Mouse (Mus musculus) heart, embryonic 14.5 days (tissue): ENCODE measurements at regions not wholly inside any gene's neighbourhood (a gene's known extent, or its start where the extent isn't known, plus 50 kb on each side); places are given as distances from the start of the nearest gene placed in this dataset.

ENCODE experiments used
- ATAC-seq: fragments of 200-750 bp; cut with Nextera tagmentation; 2 replicates; pipeline ENCODE4 v1.8.0; 2017; ENCODE audit warnings: low read depth, moderate TSS enrichment; ENCODE audit not compliant: insufficient number of reproducible peaks, insufficient read depth, low FRiP score
- H3K27ac ChIP-seq, 2 experiments: fragments of 200-500 bp in 1 of 2; fragments of 300-500 bp in 1 of 2; sonication (generic) in 1 of 2; replicated peaks in 1 of 2; 2 replicates each; pipeline ENCODE4 v1.5.1; 2012 to 2014; ENCODE audit warnings: low read depth in 2 of 2, low read length in 2 of 2, control low read depth in 1 of 2, mild to moderate bottlenecking in 1 of 2, mixed read lengths in 1 of 2; ENCODE audit not compliant: control insufficient read depth in 1 of 2, insufficient read depth in 1 of 2
- H3K27me3 ChIP-seq: fragments of 300-500 bp; sonication (generic); 2 replicates; pipeline ENCODE4 v1.6.1; 2014; ENCODE audit warnings: mild to moderate bottlenecking, low read length, control low read depth; ENCODE audit not compliant: control insufficient read depth, insufficient read depth
- H3K36me3 ChIP-seq: fragments of 300-500 bp; sonication (generic); 2 replicates; pipeline ENCODE4 v1.6.1; 2014; ENCODE audit warnings: mild to moderate bottlenecking, control low read depth, low read length, mixed read lengths; ENCODE audit not compliant: control insufficient read depth, insufficient read depth
- H3K4me1 ChIP-seq, 2 experiments: fragments of 200-500 bp in 1 of 2; fragments of 300-500 bp in 1 of 2; sonication (generic) in 1 of 2; 2 replicates each; pipeline ENCODE4 v1.6.1; 2012 to 2014; ENCODE audit warnings: low read length in 2 of 2, control low read depth in 1 of 2, mixed read lengths in 1 of 2; ENCODE audit not compliant: control insufficient read depth in 2 of 2, insufficient read depth in 2 of 2
- H3K4me2 ChIP-seq: fragments of 300-500 bp; sonication (generic); 2 replicates; pipeline ENCODE4 v1.6.1; 2014; ENCODE audit warnings: mild to moderate bottlenecking, low read length
- H3K4me3 ChIP-seq, 2 experiments: fragments of 200-500 bp in 1 of 2; fragments of 300-500 bp in 1 of 2; sonication (generic) in 1 of 2; 2 replicates each; pipeline ENCODE4 v1.5.1; 2012 to 2014; ENCODE audit warnings: low read length in 2 of 2, mild to moderate bottlenecking in 2 of 2, control low read depth in 1 of 2, low read depth in 1 of 2, moderate library complexity in 1 of 2; ENCODE audit not compliant: control insufficient read depth in 1 of 2, insufficient read depth in 1 of 2
- H3K9ac ChIP-seq: fragments of 300-500 bp; sonication (generic); 2 replicates; pipeline ENCODE4 v1.6.1; 2014; ENCODE audit warnings: mild to moderate bottlenecking, low read length
- H3K9me3 ChIP-seq: fragments of 300-500 bp; sonication (generic); 2 replicates; pipeline ENCODE4 v1.6.1; 2016; ENCODE audit warnings: low read length, control low read depth; ENCODE audit not compliant: control insufficient read depth
- WGBS: fragments of 180-500 bp; shearing (Covaris S2); extraction: QIAGEN DNeasy Blood & Tissue Kit; methylation state at CpG from one replicate; pipeline ENCODE4 v1.1.7; 2014; 5-methylcytosine and 5-hydroxymethylcytosine counted together

GRCm38 (mm10) chr10:96756355-96757084, 139.7 kb downstream of the Btg1 start:
- H3K9ac ChIP-seq = no peak overlapping the region
- H3K9me3 ChIP-seq = no peaks in the 10 kb centered on the region
- H3K27me3 ChIP-seq = no peaks in the 10 kb centered on the region
- 0 out of 2 replicates have a peak, but pooled peaks have one; percentile 32 for ATAC-seq
- peaks cover 20 to 41% of the 10 kb centered on the region in 2 experiments for H3K4me1 ChIP-seq
- no peak overlapping the region for H3K4me3 ChIP-seq
- 10% methylated on average over 5 of the region's 5 CpGs for WGBS
- H3K4me2 ChIP-seq = no peak overlapping the region
- H3K36me3 ChIP-seq = no peaks in the 10 kb centered on the region
- peak overlapping the region; percentile 51 to 71 for H3K27ac ChIP-seq

GRCm38 (mm10) chr10:96757311-96757710, 140.5 kb downstream of the Btg1 start:
- no peak overlapping the region for H3K9ac ChIP-seq
- H3K4me3 ChIP-seq = no peak overlapping the region
- H3K4me2 ChIP-seq = no peak overlapping the region
- H3K27me3 ChIP-seq = no peaks in the 10 kb centered on the region
- no peak overlapping the region; a peak in 1 of 4 replicates for H3K27ac ChIP-seq
- H3K36me3 ChIP-seq = no peaks in the 10 kb centered on the region
- WGBS = 73% methylated on average over 1 of the region's 1 CpGs
- no peak for ATAC-seq
- H3K4me1 ChIP-seq = peaks cover 18 to 35% of the 10 kb centered on the region in 2 experiments
- no peaks in the 10 kb centered on the region for H3K9me3 ChIP-seq

GRCm38 (mm10) chr10:96761601-96762000, 144.8 kb downstream of the Btg1 start:
- Histone ChIP-seq H3K9me3 (no peaks in the 10 kb centered on the region), H3K9ac (no peak overlapping the region), H3K36me3 (no peaks in the 10 kb centered on the region), H3K27ac (no peak overlapping the region), H3K4me3 (no peak overlapping the region), H3K4me2 (no peak overlapping the region), H3K27me3 (no peaks in the 10 kb centered on the region), H3K4me1 (peaks cover 3 to 7% of the 10 kb centered on the region in 2 experiments)
- WGBS = 90% methylated on average over 8 of the region's 8 CpGs
- no peak for ATAC-seq

GRCm38 (mm10) chr10:96765626-96766025, 148.8 kb downstream of the Btg1 start:
- 87% methylated on average over 5 of the region's 5 CpGs for WGBS
- Histone ChIP-seq H3K4me2 (no peak overlapping the region), H3K4me3 (no peak overlapping the region), H3K4me1 (no peaks in the 10 kb centered on the region), H3K9me3 (no peaks in the 10 kb centered on the region), H3K9ac (no peak overlapping the region), H3K27me3 (no peaks in the 10 kb centered on the region), H3K27ac (no peak overlapping the region), H3K36me3 (no peaks in the 10 kb centered on the region)
- ATAC-seq = no peak

GRCm38 (mm10) chr10:96778220-96778619, 161.4 kb downstream of the Btg1 start:
- H3K9ac ChIP-seq = no peak overlapping the region
- WGBS = 80% methylated on average over 1 of the region's 1 CpGs
- no peak overlapping the region for H3K4me2 ChIP-seq
- H3K9me3 ChIP-seq = no peaks in the 10 kb centered on the region
- no peak for ATAC-seq
- H3K27ac ChIP-seq = no peak overlapping the region
- no peaks in the 10 kb centered on the region for H3K4me1 ChIP-seq
- no peaks in the 10 kb centered on the region for H3K27me3 ChIP-seq
- H3K4me3 ChIP-seq = no peak overlapping the region
- no peaks in the 10 kb centered on the region for H3K36me3 ChIP-seq

GRCm38 (mm10) chr10:96783966-96784365, 167.2 kb downstream of the Btg1 start:
- Histone ChIP-seq H3K9me3 (no peaks in the 10 kb centered on the region), H3K4me2 (no peak overlapping the region), H3K9ac (no peak overlapping the region), H3K4me1 (no peaks in the 10 kb centered on the region), H3K4me3 (no peak overlapping the region), H3K27ac (no peak overlapping the region), H3K27me3 (no peaks in the 10 kb centered on the region), H3K36me3 (no peaks in the 10 kb centered on the region)
- WGBS = 87% methylated on average over 5 of the region's 5 CpGs
- ATAC-seq = no peak

GRCm38 (mm10) chr10:96786903-96787571, 170.2 kb downstream of the Btg1 start:
- Histone ChIP-seq H3K9me3 (no peaks in the 10 kb centered on the region), H3K27me3 (no peaks in the 10 kb centered on the region), H3K4me1 (no peaks in the 10 kb centered on the region), H3K4me3 (no peak overlapping the region), H3K9ac (no peak overlapping the region), H3K36me3 (no peaks in the 10 kb centered on the region), H3K27ac (no peak overlapping the region), H3K4me2 (no peak overlapping the region)
- no peak for ATAC-seq
- WGBS = 77% methylated on average over 8 of the region's 8 CpGs
